Mouse (Mus musculus) embryo, embryonic 9.5 days (tissue): ENCODE data around the gene Lrrc4b.
A peak's percentile ranks its signal among the peaks of the same experiment; 100 is the strongest.

Experiments used
- DNase-seq: peaks from one replicate; pipeline ENCODE4 v3.0.0-alpha.2; 2017; ENCODE audit errors: extremely low spot score

Lrrc4b gene

DNA sequence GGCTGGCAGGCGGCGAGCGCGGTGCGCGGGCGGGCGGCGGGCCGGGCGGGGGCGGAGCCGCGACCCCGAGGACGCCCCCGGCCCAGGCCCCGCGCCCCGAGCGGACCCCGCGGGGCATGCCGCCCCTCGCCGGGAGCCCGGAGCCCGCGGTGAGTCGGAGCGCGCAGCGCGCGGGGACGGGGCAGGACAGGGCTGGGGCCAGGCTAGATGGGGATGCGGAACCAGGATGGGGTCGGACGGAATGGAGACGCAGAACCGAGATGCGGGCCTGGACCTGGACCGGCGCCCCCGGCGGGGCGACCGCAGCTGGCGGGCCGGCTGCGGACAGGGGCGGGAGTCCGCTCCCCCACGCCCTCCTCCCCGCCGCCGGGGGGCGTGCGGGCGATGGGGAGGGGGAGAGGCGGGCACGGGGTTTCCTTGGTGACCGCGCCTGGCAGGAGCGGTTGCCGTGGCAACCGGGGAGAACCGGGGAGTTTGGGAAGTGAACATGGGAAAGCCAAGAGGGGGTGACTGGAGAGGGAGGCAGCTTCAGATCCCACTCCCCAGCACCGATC lies at the start of gene Lrrc4b:
Lrrc4b (plus strand) TSS at position 51 of the 554 bp plus-strand sequence.
- peak; percentile 72 for DNase-seq

GRCm38 (mm10) chr7:44382541-44382940 lies 46.3 kb upstream of the Lrrc4b start:
- DNase-seq: no peak

- DNase-seq: peak; percentile 73
Measured at GRCm38 (mm10) chr7:44383980-44384715, 44.7 kb upstream of the Lrrc4b start, which contains the start of gene Syt3. Syt3 (plus strand) TSS chr7:44384102.

DNA sequence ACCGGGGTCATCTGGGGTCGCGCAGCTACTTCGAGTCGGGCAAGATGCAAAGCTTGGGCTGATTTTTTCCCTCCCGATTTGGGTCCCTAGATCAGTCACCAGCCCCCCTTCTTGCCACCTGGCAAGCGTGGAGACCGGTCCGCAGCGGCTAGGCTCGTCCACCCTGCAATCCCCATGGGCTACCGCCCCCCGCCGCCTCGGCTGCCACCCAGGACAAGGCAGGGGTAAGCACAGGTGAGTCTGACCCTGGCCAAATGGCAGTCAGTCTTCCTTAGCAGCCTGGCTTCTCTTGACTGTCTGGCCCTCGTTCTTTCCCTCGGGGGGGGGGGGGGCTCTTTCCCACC lies 44.1 kb upstream of the Lrrc4b start:
- DNase-seq: no peak

DNA sequence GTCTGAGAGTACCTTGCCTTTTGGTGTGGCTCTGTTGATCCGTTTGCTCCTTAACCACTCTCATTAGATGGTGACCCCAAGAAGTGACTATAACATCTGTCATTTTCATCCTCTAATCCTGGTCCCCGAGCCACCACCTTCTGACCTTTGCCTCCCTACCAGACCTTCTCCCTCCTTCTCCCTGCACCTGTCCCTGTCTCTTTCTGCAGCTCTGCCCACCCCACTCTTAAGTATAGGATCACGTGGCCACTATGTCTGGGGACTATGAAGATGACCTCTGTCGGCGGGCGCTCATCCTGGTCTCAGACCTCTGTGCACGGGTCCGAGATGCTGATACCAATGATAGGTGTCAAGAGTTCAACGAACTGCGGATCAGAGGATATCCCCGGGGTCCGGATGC lies 43.1 kb upstream of the Lrrc4b start, which contains the start of gene 1700008O03Rik:
1700008O03Rik (minus strand) TSS at position 101 of the 400 bp plus-strand sequence.
- DNase-seq: no peak

DNA sequence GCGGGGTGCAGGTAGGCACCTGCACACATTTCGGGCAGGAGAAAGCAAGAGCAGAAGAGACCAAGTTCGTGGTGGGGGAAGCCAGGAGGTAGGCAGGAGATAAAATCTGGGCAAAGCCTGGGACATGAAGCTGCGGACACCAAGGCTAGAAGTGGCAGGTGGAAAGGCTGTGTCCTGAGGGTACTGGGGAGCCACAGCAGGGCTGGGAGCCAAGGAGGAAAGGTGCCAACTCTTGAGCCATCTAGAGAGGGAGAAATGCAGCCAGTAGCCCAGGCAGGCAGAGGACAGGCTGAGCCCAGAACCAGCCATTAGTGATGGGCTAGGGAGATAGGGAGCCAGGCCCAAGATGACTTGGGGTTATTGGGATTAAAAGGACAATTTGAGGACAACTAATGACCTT lies 37.0 kb upstream of the Lrrc4b start:
- no peak for DNase-seq

DNA sequence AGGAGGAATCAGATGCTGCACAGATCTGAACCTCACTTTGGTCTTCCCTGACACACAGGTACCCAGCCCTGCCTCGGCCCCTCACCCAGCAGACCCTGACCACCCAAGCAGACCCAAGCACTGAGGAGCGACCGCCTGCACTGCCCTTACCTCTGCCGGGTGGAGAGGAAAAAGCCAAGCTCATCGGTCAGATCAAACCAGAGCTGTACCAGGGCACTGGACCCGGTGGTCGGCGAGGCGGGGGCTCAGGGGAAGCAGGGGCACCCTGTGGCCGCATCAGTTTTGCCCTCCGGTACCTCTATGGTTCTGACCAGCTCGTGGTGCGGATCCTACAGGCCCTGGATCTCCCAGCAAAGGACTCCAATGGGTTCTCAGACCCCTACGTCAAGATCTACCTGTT lies 36.5 kb upstream of the Lrrc4b start:
- no peak for DNase-seq

GRCm38 (mm10) chr7:44393284-44393683 lies 35.5 kb upstream of the Lrrc4b start:
- no peak for DNase-seq

DNA sequence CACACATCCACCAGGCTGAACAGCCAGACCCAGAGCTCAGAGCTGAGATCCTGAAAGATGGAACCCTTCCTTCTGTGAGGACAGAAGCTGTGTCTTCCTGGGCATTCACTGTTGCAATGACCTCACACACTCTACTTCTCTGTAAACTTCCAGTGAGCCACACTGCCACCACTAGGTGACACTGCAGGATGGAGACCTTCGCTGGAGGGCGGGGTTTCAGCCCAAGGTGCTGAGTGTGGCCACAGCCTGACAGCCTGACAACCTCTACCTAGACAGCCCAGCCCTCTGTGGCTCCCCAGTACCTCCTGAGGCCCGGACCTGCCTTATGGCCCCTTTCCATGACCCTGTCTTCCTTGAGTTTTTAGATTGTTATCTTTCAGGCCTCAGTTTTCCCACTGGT lies 30.2 kb upstream of the Lrrc4b start:
- peak; percentile 45 for DNase-seq

DNA sequence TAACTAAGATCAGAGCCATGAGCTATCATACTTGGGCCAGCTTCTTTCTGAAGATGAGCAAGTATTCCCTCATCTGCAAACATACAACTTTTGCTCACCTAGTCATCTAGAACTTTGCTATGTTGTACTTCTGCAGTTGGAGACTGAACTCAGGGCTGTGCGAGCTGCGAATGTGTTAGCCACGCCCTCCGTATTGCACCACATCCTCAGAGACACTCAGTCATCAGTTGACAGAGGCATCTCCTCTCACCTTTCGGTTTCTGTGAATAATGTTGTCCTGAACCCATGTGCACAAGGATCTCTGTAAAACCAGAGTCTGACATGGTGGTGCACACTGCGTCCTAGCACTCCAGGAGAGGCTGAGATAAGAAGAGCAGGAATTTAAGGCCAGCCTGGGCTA lies 27.1 kb upstream of the Lrrc4b start:
- DNase-seq: no peak

GRCm38 (mm10) chr7:44405346-44406014 lies 23.3 kb upstream of the Lrrc4b start:
- peak; percentile 96 for DNase-seq

DNA sequence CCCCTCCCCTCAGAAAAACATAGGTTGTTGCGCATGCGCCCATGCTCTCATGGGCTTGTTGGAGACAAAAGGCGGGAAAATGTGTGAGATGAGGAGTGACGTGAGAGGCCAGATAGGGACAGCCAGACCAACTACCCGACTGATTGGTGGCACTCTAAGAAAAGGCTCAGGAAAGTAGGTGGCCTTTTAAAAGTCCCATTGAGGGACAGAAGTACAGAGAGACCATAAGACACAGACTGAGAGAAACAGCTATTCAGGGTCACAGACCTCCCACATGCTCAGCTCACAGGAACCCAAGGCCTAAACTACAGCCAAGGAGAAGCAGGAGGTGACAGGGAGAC lies 22.8 kb upstream of the Lrrc4b start:
- DNase-seq: no peak

GRCm38 (mm10) chr7:44411144-44411543 lies 17.7 kb upstream of the Lrrc4b start:
- DNase-seq: no peak

GRCm38 (mm10) chr7:44413307-44413706 lies 15.5 kb upstream of the Lrrc4b start:
- no peak for DNase-seq

GRCm38 (mm10) chr7:44427666-44428065 lies 1.2 kb upstream of the Lrrc4b start:
- no peak for DNase-seq

- peak; percentile 65 for DNase-seq
Measured at GRCm38 (mm10) chr7:44428171-44428950, 457 bp upstream of the Lrrc4b start.

- DNase-seq: no peak
Measured at GRCm38 (mm10) chr7:44429534-44430488, 993 bp downstream of the Lrrc4b start.

- no peak for DNase-seq
Measured at GRCm38 (mm10) chr7:44432550-44432949, 3.7 kb downstream of the Lrrc4b start.

- peak; percentile 72 for DNase-seq
Measured at GRCm38 (mm10) chr7:44433371-44433770, 4.6 kb downstream of the Lrrc4b start.

GRCm38 (mm10) chr7:44434089-44434488 lies 5.3 kb downstream of the Lrrc4b start:
- DNase-seq: no peak

DNA sequence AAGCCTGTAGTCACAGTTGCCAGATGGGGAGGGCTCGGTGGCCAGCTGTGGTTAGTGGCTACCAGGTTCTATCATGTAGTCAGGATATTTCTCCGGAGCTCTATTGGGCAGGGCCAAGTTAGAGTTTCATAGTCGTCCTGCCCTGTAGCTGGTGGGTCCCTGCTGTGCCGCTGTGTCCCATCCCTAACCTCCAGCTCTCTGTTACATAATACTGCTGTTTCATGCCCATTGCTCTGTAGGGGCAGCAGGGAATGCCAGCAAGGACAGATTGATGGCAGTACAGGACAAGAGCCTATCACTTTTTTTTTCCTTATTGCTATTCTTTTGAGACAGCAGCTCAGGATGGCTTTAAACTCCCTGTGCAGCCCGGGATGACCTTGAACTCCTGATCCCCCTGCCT lies 7.0 kb downstream of the Lrrc4b start:
- DNase-seq: no peak
